Mouse (Mus musculus) G1E (cell line): ENCODE measurements around the gene Zfp169.

Experiments
- CTCF ChIP-seq: IDR thresholded peaks from 2 replicates; pipeline ENCODE4 v1.5.1; 2012; ENCODE audit warnings: low read depth, low read length, inconsistent platforms, mixed read lengths
- GATA1 ChIP-seq: IDR thresholded peaks from 2 replicates; pipeline ENCODE4 v1.6.1; 2012; ENCODE audit warnings: borderline replicate concordance, low read length, inconsistent platforms, mixed read lengths
- GATA2 ChIP-seq: IDR thresholded peaks from 2 replicates; pipeline ENCODE4 v1.6.1; 2012; ENCODE audit warnings: low read depth, low read length, inconsistent platforms, borderline replicate concordance
- POLR2AphosphoS5 ChIP-seq: IDR thresholded peaks from 2 replicates; pipeline ENCODE4 v1.6.1; 2012; ENCODE audit warnings: low read depth, low read length, inconsistent platforms; ENCODE audit not compliant: insufficient replicate concordance
- TAL1 ChIP-seq: conservative IDR thresholded peaks from 2 replicates; pipeline ENCODE4 v1.6.1; 2012; ENCODE audit warnings: low read depth, low read length, inconsistent platforms, mixed read lengths

DNA sequence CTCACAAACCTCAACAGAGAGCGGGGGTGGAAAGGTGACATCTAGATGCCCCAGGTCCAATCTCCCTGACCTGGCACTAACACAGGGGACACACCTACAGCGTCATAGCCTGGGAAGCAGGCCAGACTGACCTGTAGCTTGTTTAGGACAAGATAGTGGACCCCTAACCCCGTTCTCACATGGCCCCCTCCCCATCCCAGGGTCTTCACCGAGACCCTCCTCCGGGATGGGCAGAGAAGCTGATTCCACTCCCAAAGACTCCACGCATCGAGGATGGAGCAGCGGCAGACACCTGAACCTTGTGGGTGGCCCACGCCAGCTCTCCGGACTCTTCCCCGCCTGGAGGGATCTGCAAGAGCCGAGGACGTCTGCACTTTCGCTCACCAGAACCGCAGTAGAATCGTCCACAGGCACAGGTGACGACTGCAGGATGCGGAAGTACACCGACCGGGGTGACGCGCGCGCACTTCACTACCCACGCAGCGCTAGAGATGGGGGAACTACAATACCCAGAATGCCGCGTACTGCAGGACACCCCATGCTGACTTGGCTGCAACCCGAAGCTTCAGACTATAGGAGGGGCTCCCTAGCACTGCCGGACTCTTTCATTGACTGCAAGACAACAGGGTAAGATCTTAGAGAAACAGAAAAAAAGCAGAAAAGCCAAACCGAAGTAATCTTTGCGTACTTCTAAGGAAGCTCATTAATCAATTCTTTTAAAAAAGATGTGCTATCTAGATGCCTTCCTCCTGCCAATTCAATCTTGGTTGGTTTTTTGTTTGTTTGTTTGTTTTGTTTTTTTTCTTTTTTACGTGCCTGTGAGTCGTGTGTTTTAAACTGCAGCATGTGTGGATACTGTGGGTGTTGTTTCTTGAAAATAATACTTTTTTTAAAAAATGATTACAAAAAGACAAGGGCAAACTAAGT, at the start of gene Zfp169, which contains the start of gene A830005F24Rik:
- TF ChIP-seq CTCF (no peak), GATA2 (no peak), GATA1 (no peak), POLR2AphosphoS5 (no peak), TAL1 (no peak)
